ENCODE assay signal across 8 mouse cellular contexts in genomic region chrX:74392535-74393443, GRCm38 (mm10). TPM values are rescaled to one million over a fixed set of nuclear protein-coding genes. Genes with fewer than 3 reads are reported as not detected.
DNase-seq lines count a peak whose midpoint lies in the region; ATAC-seq lines count a peak whose summit lies in the region.

Fam3a (minus strand) TSS chrX:74393272.
Ikbkg (plus strand) TSS chrX:74393290.

- H3K9me3 ChIP-seq in heart, embryonic 10.5 days: no peaks in the 10 kb centered on the region
- H3K9me3 ChIP-seq in kidney, embryonic 16.5 days (ENCODE audit: low read length): no peaks in the 10 kb centered on the region
- no peaks in the 10 kb centered on the region for H3K9me3 ChIP-seq in liver, embryonic 11.5 days (ENCODE audit: control insufficient read depth, low read length)
- no peaks in the 10 kb centered on the region for H3K9me3 ChIP-seq in stomach, embryonic 14.5 days (ENCODE audit: control insufficient read depth, low read depth, low read length)

- no peaks in the 10 kb centered on the region for H3K36me3 ChIP-seq in heart, embryonic 10.5 days
- no peaks in the 10 kb centered on the region for H3K36me3 ChIP-seq in kidney, embryonic 16.5 days (ENCODE audit: insufficient read depth, low read length)
- H3K36me3 ChIP-seq in liver, embryonic 11.5 days (ENCODE audit: control insufficient read depth, insufficient read depth, low read length): no peaks in the 10 kb centered on the region
- no peaks in the 10 kb centered on the region for H3K36me3 ChIP-seq in stomach, embryonic 14.5 days (ENCODE audit: control insufficient read depth, insufficient read depth, low read length)

- peak; percentile 81 to 86 for DNase-seq in B cell, adult 2 months
- DNase-seq in brain, adult 2 months (ENCODE audit: low read depth, low spot score): peak; percentile 96
- DNase-seq in heart, embryonic 10.5 days (ENCODE audit: low spot score): peak; percentile 97
- peak; percentile 79 for DNase-seq in liver, embryonic 11.5 days (ENCODE audit: low spot score)
- peak; percentile 91 for DNase-seq in naive thymus-derived CD4-positive, alpha-beta T cell, adult 2 months (ENCODE audit: low read depth)

- no peaks in the 10 kb centered on the region for H3K27me3 ChIP-seq in heart, embryonic 10.5 days (ENCODE audit: insufficient read depth, poor library complexity, severe bottlenecking)
- H3K27me3 ChIP-seq in kidney, embryonic 16.5 days (ENCODE audit: insufficient read depth, low read length): no peaks in the 10 kb centered on the region
- no peaks in the 10 kb centered on the region for H3K27me3 ChIP-seq in liver, embryonic 11.5 days (replicated peaks; ENCODE audit: control insufficient read depth, insufficient read depth, low read length)
- H3K27me3 ChIP-seq in stomach, embryonic 14.5 days (ENCODE audit: control insufficient read depth, insufficient read depth, low read length): no peaks in the 10 kb centered on the region

- 11% methylated on average over 30 of the region's 30 CpGs for WGBS in heart, embryonic 10.5 days
- WGBS in kidney, embryonic 16.5 days: 23% methylated on average over 30 of the region's 30 CpGs
- WGBS in liver, embryonic 11.5 days: 12% methylated on average over 28 of the region's 30 CpGs
- 25% methylated on average over 30 of the region's 30 CpGs for WGBS in stomach, embryonic 14.5 days

- no peaks in the 10 kb centered on the region for H3K4me1 ChIP-seq in heart, embryonic 10.5 days
- H3K4me1 ChIP-seq in kidney, embryonic 16.5 days (ENCODE audit: insufficient read depth, low read length): 0 out of 2 replicates have a peak, but pooled peaks cover 6% of the 10 kb centered on the region
- no peaks in the 10 kb centered on the region; the same call in 1 of the 2 replicates for H3K4me1 ChIP-seq in liver, embryonic 11.5 days (replicated peaks; ENCODE audit: control insufficient read depth, insufficient read depth, low read length)
- no peaks in the 10 kb centered on the region for H3K4me1 ChIP-seq in stomach, embryonic 14.5 days (ENCODE audit: control insufficient read depth, insufficient read depth, low read length)

- ATAC-seq in erythroblast, adult 5-6 weeks (replicated peaks; ENCODE audit: low FRiP score, poor library complexity, severe bottlenecking): peak; percentile 100
- ATAC-seq in kidney, embryonic 16.5 days (ENCODE audit: low FRiP score, low TSS enrichment): peak; percentile 100
- peak; percentile 100 for ATAC-seq in liver, embryonic 11.5 days (replicated peaks; ENCODE audit: low FRiP score)
- ATAC-seq in stomach, embryonic 14.5 days (ENCODE audit: insufficient number of reproducible peaks, insufficient read depth, low FRiP score, low read depth): peak; percentile 100

- peak within 1 kb of the TSS; percentile 68 for H3K4me3 ChIP-seq in heart, embryonic 10.5 days
- peak within 1 kb of the TSS; percentile 59 for H3K4me3 ChIP-seq in kidney, embryonic 16.5 days (ENCODE audit: low read length)
- H3K4me3 ChIP-seq in liver, embryonic 11.5 days (ENCODE audit: low read depth, low read length): peak within 1 kb of the TSS; percentile 56
- H3K4me3 ChIP-seq in stomach, embryonic 14.5 days (ENCODE audit: low read depth, low read length): peak within 1 kb of the TSS; percentile 47

- H3K4me2 ChIP-seq in kidney, embryonic 16.5 days (replicated peaks; ENCODE audit: low read depth, low read length): peak within 1 kb of the TSS; percentile 65
- H3K4me2 ChIP-seq in liver, embryonic 11.5 days: peak within 1 kb of the TSS; percentile 74
- peak within 1 kb of the TSS; percentile 52 for H3K4me2 ChIP-seq in stomach, embryonic 14.5 days (replicated peaks; ENCODE audit: low read depth, low read length)

- H3K27ac ChIP-seq in heart, embryonic 10.5 days: peak within 1 kb of the TSS; percentile 93
- peak within 1 kb of the TSS; percentile 92 for H3K27ac ChIP-seq in kidney, embryonic 16.5 days (ENCODE audit: low read length)
- H3K27ac ChIP-seq in liver, embryonic 11.5 days (ENCODE audit: low read depth, low read length): peak within 1 kb of the TSS; percentile 83
- H3K27ac ChIP-seq in stomach, embryonic 14.5 days (ENCODE audit: low read length): peak within 1 kb of the TSS; percentile 89

- H3K9ac ChIP-seq in kidney, embryonic 16.5 days (replicated peaks; ENCODE audit: low read length): peak within 1 kb of the TSS; percentile 80
- peak within 1 kb of the TSS; percentile 76 for H3K9ac ChIP-seq in liver, embryonic 11.5 days (ENCODE audit: low read depth, low read length)
- H3K9ac ChIP-seq in stomach, embryonic 14.5 days (replicated peaks; ENCODE audit: low read depth, low read length): peak within 1 kb of the TSS; percentile 55

RNA-seq across cellular contexts. Expression of gene Fam3a, which starts in this region (rescaled TPM):
- total RNA-seq in erythroblast, adult 5-6 weeks (2015; ENCODE audit: low replicate concordance): 3.7 and 9.4 TPM in 2 replicates
- total RNA-seq in erythroblast, adult 5-6 weeks (2017; ENCODE audit: low replicate concordance): 4.0 and 8.8 TPM in 2 replicates
- 24.0 and 25.3 TPM in 2 replicates for polyA plus RNA-seq in heart, embryonic 10.5 days (2016; fragmentation: Nextera tagmentation; extraction: Ambion mirVana)
- 45.9 and 47.1 TPM in 2 replicates for polyA plus RNA-seq in kidney, embryonic 16.5 days (2015; fragmentation: Nextera tagmentation; extraction: Ambion mirVana)
- polyA plus RNA-seq in liver, embryonic 11.5 days (2014; fragmentation: Nextera tagmentation; extraction: Ambion mirVana): 16.8 and 18.5 TPM in 2 replicates
- 40.0 and 42.0 TPM in 2 replicates for polyA plus RNA-seq in stomach, embryonic 14.5 days (2014; fragmentation: Nextera tagmentation; extraction: Ambion mirVana)

RNA-seq across cellular contexts. Expression of gene Ikbkg, which starts in this region (rescaled TPM):
- total RNA-seq in erythroblast, adult 5-6 weeks (2015; ENCODE audit: low replicate concordance): 5.2 and 14.0 TPM in 2 replicates
- total RNA-seq in erythroblast, adult 5-6 weeks (2017; ENCODE audit: low replicate concordance): 19.8 and 36.4 TPM in 2 replicates
- 18.6 and 21.7 TPM in 2 replicates for polyA plus RNA-seq in heart, embryonic 10.5 days (2016; fragmentation: Nextera tagmentation; extraction: Ambion mirVana)
- polyA plus RNA-seq in kidney, embryonic 16.5 days (2015; fragmentation: Nextera tagmentation; extraction: Ambion mirVana): 22.7 and 23.2 TPM in 2 replicates
- 19.2 and 23.0 TPM in 2 replicates for polyA plus RNA-seq in liver, embryonic 11.5 days (2014; fragmentation: Nextera tagmentation; extraction: Ambion mirVana)
- 19.8 and 21.5 TPM in 2 replicates for polyA plus RNA-seq in stomach, embryonic 14.5 days (2014; fragmentation: Nextera tagmentation; extraction: Ambion mirVana)

Comparison
In these comparisons a context has a peak if more than half of its experiments do, and no peak if none do; other contexts are left out.
1. Peak in every context shown above with its lines: DNase-seq, ATAC-seq, H3K4me3 ChIP-seq and H3K27ac ChIP-seq.